In genomic region chr17:47532364-47532763, GRCm38 (mm10) we compare ENCODE assay signal across 21 mouse cellular contexts. TPM values are rescaled to one million over a fixed set of nuclear protein-coding genes. Genes with fewer than 3 reads are reported as not detected.
DNase-seq lines count a peak whose midpoint lies in the region; ATAC-seq and TF ChIP-seq lines count a peak whose summit lies in the region.
"Had no signal": no experiment of that assay in that cellular context is flagged by ENCODE, and none has a peak within 500 bp of the region (broad histone marks: within the 10 kb centered on the region; RNA-seq: fewer than 3 reads in every experiment).

No protein-coding gene starts in this region.

- WGBS in thymus, adult 2 months, result 88% methylated on average over 5 of the region's 5 CpGs
- 77% methylated on average over 5 of the region's 5 CpGs for WGBS in bone marrow, adult 2 months
- 80% methylated on average over 5 of the region's 5 CpGs for WGBS in liver, postnatal 0 days (ENCODE audit: insufficient replicate concordance)

- H3K9me3 ChIP-seq in liver, postnatal 0 days (ENCODE audit: low read length), result no peaks in the 10 kb centered on the region
- H3K9me3 ChIP-seq: embryonic facial prominence, embryonic 12.5 days; heart, embryonic 13.5 days; midbrain, embryonic 12.5 days; neural tube, embryonic 15.5 days had no signal

- TF ChIP-seq EP300 in liver, postnatal 0 days (IDR thresholded peaks at IDR 0.05; ENCODE audit: low read depth), result no peak

- no peak overlapping the region for H3K4me2 ChIP-seq in liver, postnatal 0 days (ENCODE audit: low read depth, low read length)
- H3K4me2 ChIP-seq: embryonic facial prominence, embryonic 12.5 days; heart, embryonic 13.5 days; midbrain, embryonic 12.5 days; neural tube, embryonic 15.5 days had no signal

- H3K4me3 ChIP-seq in thymus, adult 2 months (ENCODE audit: control insufficient read depth, insufficient read depth, low read length), result no peak overlapping the region
- H3K4me3 ChIP-seq in bone marrow, adult 2 months (replicated peaks; ENCODE audit: control insufficient read depth, low read depth, low read length), result no peak overlapping the region
- H3K4me3 ChIP-seq in liver, postnatal 0 days (ENCODE audit: low read depth, low read length), result no peak overlapping the region
- H3K4me3 ChIP-seq: embryonic facial prominence, embryonic 12.5 days; heart, embryonic 13.5 days; layer of hippocampus, adult 2 months; midbrain, embryonic 12.5 days; myocyte; neural tube, embryonic 15.5 days had no signal

- peaks cover 71% of the 10 kb centered on the region for H3K4me1 ChIP-seq in thymus, adult 2 months (replicated peaks; ENCODE audit: control insufficient read depth, insufficient read depth, low read length)
- H3K4me1 ChIP-seq in bone marrow, adult 2 months (ENCODE audit: control insufficient read depth, insufficient read depth, low read length), result peaks cover 24% of the 10 kb centered on the region
- H3K4me1 ChIP-seq in liver, postnatal 0 days (ENCODE audit: insufficient read depth), result peaks cover 60% of the 10 kb centered on the region

- TF ChIP-seq POLR2A in thymus, adult 2 months (IDR thresholded peaks at IDR 0.05; ENCODE audit: control insufficient read depth, extremely low read depth, insufficient read depth, low read length, poor library complexity), result no peak
- no peak for TF ChIP-seq POLR2A in bone marrow, adult 2 months (IDR thresholded peaks at IDR 0.05; ENCODE audit: borderline replicate concordance, control insufficient read depth, low read depth, low read length)

- no peak for TF ChIP-seq CTCF in thymus, adult 2 months (IDR thresholded peaks at IDR 0.05; ENCODE audit: borderline replicate concordance, control insufficient read depth, extremely low read depth, insufficient read depth, low read length, poor library complexity)
- TF ChIP-seq CTCF in bone marrow, adult 2 months (IDR thresholded peaks at IDR 0.05; ENCODE audit: control insufficient read depth, insufficient read depth, low read length), result no peak
- TF ChIP-seq CTCF in liver, postnatal 0 days (IDR thresholded peaks at IDR 0.05; ENCODE audit: low read depth), result no peak

- H3K27ac ChIP-seq in thymus, adult 2 months (ENCODE audit: control insufficient read depth, insufficient read depth, low read length), result peak overlapping the region; percentile 94
- H3K27ac ChIP-seq in bone marrow, adult 2 months (ENCODE audit: control insufficient read depth, insufficient read depth, low read depth, low read length, poor library complexity), result peak overlapping the region; percentile 42; the same call in 1 of the 2 replicates
- peak overlapping the region; percentile 72 for H3K27ac ChIP-seq in liver, postnatal 0 days (ENCODE audit: low read depth)
- H3K27ac ChIP-seq: embryonic facial prominence, embryonic 12.5 days; heart, embryonic 13.5 days; layer of hippocampus, adult 2 months; midbrain, embryonic 12.5 days; neural tube, embryonic 15.5 days had no signal

- ATAC-seq in liver, postnatal 0 days, result no peak
- no peak for ATAC-seq in granulocyte monocyte progenitor cell, adult 5-6 weeks (replicated peaks; ENCODE audit: poor library complexity, severe bottlenecking)

- no peaks in the 10 kb centered on the region for H3K27me3 ChIP-seq in thymus, adult 2 months (ENCODE audit: control insufficient read depth, insufficient read depth, low read length)
- H3K27me3 ChIP-seq in liver, postnatal 0 days (ENCODE audit: insufficient read depth, low read length), result no peaks in the 10 kb centered on the region
- H3K27me3 ChIP-seq: embryonic facial prominence, embryonic 12.5 days; heart, embryonic 13.5 days; midbrain, embryonic 12.5 days; neural tube, embryonic 15.5 days had no signal

- DNase-seq in thymus, adult 2 months, result no peak
- DNase-seq in thymus, postnatal 4 days, result no peak
- peak; percentile 74 for DNase-seq in liver
- no peak for DNase-seq in liver, postnatal 0 days
- no peak for DNase-seq in cerebellum, adult 11 months
- no peak for DNase-seq in layer of hippocampus, adult 8-10 months (ENCODE audit: low spot score in 2 of 2)
- DNase-seq: adrenal gland, postnatal 36 days; B cell, adult 2 months; cerebellum, postnatal 10 days; heart, adult 11 months; kidney, adult 18-20 months; kidney, postnatal 10 days; lung, postnatal 10 days had no signal

- peak overlapping the region; percentile 23; the same call in 1 of the 2 replicates for H3K9ac ChIP-seq in liver, postnatal 0 days (replicated peaks)
- H3K9ac ChIP-seq: embryonic facial prominence, embryonic 12.5 days; heart, embryonic 13.5 days; midbrain, embryonic 12.5 days; neural tube, embryonic 15.5 days had no signal

- peaks cover 7% of the 10 kb centered on the region for H3K36me3 ChIP-seq in thymus, adult 2 months (ENCODE audit: control insufficient read depth, insufficient read depth, low read length)
- H3K36me3 ChIP-seq in liver, postnatal 0 days (replicated peaks; ENCODE audit: insufficient read depth, low read length), result peaks cover 5% of the 10 kb centered on the region; the same call in 1 of the 2 replicates
- H3K36me3 ChIP-seq: embryonic facial prominence, embryonic 12.5 days; heart, embryonic 13.5 days; midbrain, embryonic 12.5 days; neural tube, embryonic 15.5 days had no signal

RNA-seq across cellular contexts. Expression of gene Ccnd3, which starts 27.5 kb away (rescaled TPM):
- polyA plus RNA-seq in thymus, adult 2 months (2012; rRNA removed), result 1,622 and 2,069 TPM in 2 replicates
- 356 and 417 TPM in 2 replicates for polyA plus RNA-seq in bone marrow, adult 2 months (2011; ENCODE audit: insufficient read depth, insufficient read length, low replicate concordance, missing spikeins)
- 249 and 250 TPM in 2 replicates for polyA plus RNA-seq in liver, postnatal 0 days (2015; fragmentation: Nextera tagmentation; extraction: Ambion mirVana)
- total RNA-seq in granulocyte monocyte progenitor cell, adult 5-6 weeks (2014; fragmentation: Nextera tagmentation), result 99.8 and 128 TPM in 2 replicates
- 35.5 and 35.9 TPM in 2 replicates for total RNA-seq in granulocyte monocyte progenitor cell, adult 5-6 weeks (2017)
- total RNA-seq in layer of hippocampus, adult 8-10 months (2022), result 10 to 100 TPM; 38.4 to 45.2 (median 38.8) TPM

RNA-seq across cellular contexts. Expression of gene Taf8, which starts 30.3 kb away (rescaled TPM):
- polyA plus RNA-seq in thymus, adult 2 months (2012; rRNA removed), result 68.2 and 74.3 TPM in 2 replicates
- 15.6 and 32.2 TPM in 2 replicates for polyA plus RNA-seq in bone marrow, adult 2 months (2011; ENCODE audit: insufficient read depth, insufficient read length, low replicate concordance, missing spikeins)
- polyA plus RNA-seq in liver, postnatal 0 days (2015; fragmentation: Nextera tagmentation; extraction: Ambion mirVana), result 6.5 and 8.1 TPM in 2 replicates
- 13.9 and 23.8 TPM in 2 replicates for total RNA-seq in granulocyte monocyte progenitor cell, adult 5-6 weeks (2014; fragmentation: Nextera tagmentation)
- total RNA-seq in granulocyte monocyte progenitor cell, adult 5-6 weeks (2017), result 34.7 and 40.9 TPM in 2 replicates
- total RNA-seq in layer of hippocampus, adult 8-10 months (2022), result 10 to 100 TPM; 18.4 to 25.0 (median 23.4) TPM

Comparison
In these comparisons a context has a peak if more than half of its experiments do, and no peak if none do; other contexts are left out.
1. H3K27ac ChIP-seq: peak in every context shown above with its lines; median percentile 94 in thymus, adult 2 months; 72 in liver, postnatal 0 days; 42 in bone marrow, adult 2 months.